32 mouse cellular contexts compared by ENCODE assay signal in genomic region chr17:62269279-62269678, GRCm38 (mm10).
"Had no signal": no experiment of that assay in that cellular context is flagged by ENCODE, and none has a peak within 500 bp of the region (broad histone marks: within the 10 kb centered on the region; RNA-seq: fewer than 3 reads in every experiment).

No protein-coding gene starts in this region.

- H3K4me1 ChIP-seq: heart, embryonic 10.5 days; heart, embryonic 12.5 days; heart, embryonic 13.5 days; heart, embryonic 15.5 days; hindbrain, embryonic 10.5 days; hindbrain, embryonic 12.5 days; hindbrain, embryonic 13.5 days; hindbrain, embryonic 15.5 days; intestine, embryonic 15.5 days; kidney, embryonic 15.5 days had no signal

- DNase-seq: heart, postnatal 10 days; heart, postnatal 14 days; heart, postnatal 36 days; heart, postnatal 4 days; kidney, adult 11 months; kidney, adult 18-20 months; kidney, adult 2 months; kidney, adult 8-10 months; kidney, adult 9 months; kidney, postnatal 10 days; kidney, postnatal 14 days; kidney, postnatal 25 days; kidney, postnatal 36 days; kidney, postnatal 4 days; layer of hippocampus, adult 9-11 months; layer of hippocampus, postnatal 36 days had no signal

- H3K4me3 ChIP-seq: heart, embryonic 10.5 days; heart, embryonic 12.5 days; heart, embryonic 13.5 days; heart, embryonic 15.5 days; hindbrain, embryonic 10.5 days; hindbrain, embryonic 12.5 days; hindbrain, embryonic 13.5 days; hindbrain, embryonic 15.5 days; intestine, embryonic 15.5 days; kidney, embryonic 15.5 days; layer of hippocampus, adult 2 months had no signal

- ATAC-seq: hindbrain, embryonic 16.5 days; hindbrain, postnatal 0 days; inflammation-experienced regulatory T-cells, adult 6 months; intestine, embryonic 15.5 days; intestine, embryonic 16.5 days; intestine, postnatal 0 days had no signal
